Mouse (Mus musculus) Muller cell, postnatal 12 days (primary cell): ENCODE results near the gene Tpm4.
A peak's percentile ranks its signal among the peaks of the same experiment; 100 is the strongest.

Experiments
- DNase-seq: peaks from one replicate; pipeline ENCODE4 v3.0.0-alpha.2; 2015; ENCODE audit errors: inconsistent ontology term

Tpm4 gene

GRCm38 (mm10) chr8:72143256-72143824 is 8.6 kb downstream of the Tpm4 start:
- no peak for DNase-seq

GRCm38 (mm10) chr8:72144345-72144975 is 9.7 kb downstream of the Tpm4 start:
- DNase-seq = no peak

DNA sequence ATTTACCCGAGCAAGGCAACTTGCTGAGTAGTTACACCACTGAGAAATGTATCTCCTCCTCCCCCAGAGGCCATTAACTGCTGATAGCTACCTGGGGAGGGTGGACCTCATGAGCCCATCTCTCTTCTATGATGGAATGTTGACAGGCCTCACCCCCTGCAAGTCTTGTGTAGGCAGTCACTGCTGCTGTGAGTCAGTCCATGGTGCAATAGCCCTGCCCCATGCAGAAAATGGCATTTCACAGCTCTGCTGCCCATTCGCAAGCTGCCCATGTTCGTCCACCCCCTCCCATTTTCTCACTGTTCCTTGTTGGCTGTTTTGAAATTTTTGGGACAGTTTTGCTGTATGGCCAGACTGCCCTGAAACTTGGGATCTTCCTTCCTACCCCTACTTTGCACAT is 10.7 kb downstream of the Tpm4 start:
- DNase-seq = no peak

DNA sequence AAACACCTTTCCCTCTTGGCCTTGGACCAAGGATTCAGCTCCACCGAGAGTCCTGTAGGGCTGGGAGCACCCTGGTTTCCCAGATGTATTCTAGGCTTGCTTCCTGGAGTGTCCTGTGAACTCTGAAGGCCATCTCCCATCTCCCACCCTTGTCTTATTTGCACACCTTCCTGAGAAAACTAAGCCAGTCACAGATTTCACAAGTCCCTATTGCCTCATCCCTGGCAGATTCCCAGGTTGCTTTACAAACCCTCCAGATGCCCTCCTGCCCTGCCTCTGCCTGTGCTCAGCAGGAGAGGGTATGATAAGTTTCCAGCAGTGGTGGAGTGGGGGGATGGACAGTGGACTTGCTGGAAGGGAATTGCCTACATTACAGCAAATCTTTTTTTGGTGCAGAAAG is 11.3 kb downstream of the Tpm4 start:
- peak; percentile 31 for DNase-seq

DNA sequence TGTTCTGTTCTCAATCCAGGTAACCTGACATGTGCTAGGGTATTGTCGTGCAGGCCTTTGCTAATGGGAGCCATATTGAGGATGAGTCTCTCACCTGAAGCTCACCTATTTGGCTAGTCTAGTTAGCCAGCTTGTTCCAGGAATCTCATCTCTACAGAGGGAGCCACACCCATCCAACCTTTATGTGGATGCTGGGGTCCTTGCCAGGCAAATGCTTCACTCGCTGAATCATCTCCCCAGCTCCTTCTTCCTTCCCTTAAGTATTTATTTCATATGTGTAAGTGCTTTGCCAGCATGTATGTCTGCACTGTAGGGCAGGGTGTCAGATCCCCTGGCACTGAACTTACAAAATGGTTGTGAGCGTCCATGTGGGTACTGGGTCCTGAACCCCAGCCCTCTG is 11.8 kb downstream of the Tpm4 start:
- no peak for DNase-seq

DNA sequence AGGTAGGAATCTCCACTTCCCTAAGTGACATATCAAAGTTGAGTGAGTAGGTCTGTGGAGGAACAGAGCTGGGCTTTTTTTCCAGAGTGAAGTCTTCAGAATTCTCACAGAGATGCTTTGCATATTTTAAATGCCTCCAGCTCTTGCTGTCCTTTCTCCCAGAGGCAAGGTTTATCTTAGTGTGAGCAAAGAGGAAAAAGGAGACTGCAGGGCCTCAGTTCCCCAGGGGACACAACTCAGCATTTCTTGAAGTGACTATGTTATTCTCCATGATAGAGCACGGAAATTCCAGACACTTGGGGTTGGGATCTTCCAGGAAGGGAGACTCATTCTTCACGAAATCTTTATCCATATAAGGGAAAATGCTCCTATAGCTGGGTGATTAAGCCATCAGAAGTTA is 12.5 kb downstream of the Tpm4 start:
- peak; percentile 72 for DNase-seq

GRCm38 (mm10) chr8:72149056-72149455 is 14.3 kb downstream of the Tpm4 start:
- DNase-seq = no peak

DNA sequence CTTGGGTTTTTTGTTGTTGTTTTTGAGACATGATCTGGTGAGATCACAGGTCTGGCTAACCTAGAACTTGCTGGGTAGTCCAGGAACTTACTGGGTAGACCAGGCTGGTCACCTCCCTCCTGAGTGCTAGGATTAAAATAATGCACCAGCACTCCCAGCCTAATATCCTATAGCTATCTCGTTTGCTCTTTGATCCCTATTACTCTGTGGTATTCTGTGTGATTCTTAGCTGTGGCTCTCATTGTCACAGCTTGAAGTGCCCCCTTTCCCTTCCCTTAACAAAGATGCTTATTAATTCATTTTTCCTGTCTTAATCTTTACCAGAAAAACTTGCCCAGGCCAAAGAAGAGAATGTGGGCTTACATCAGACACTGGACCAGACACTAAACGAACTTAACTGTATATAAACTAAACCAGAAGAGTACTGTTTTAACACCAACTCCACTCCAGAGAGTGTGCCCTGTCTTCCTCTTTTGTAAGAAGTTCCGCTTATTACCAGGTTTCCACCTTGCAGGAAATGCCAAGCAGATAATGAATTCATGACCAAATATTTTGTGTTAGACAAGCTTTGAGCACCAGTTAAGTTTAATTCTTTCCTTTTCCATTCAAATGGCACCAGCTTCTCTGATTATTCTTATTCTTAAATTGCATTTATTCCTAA is 16.8 kb downstream of the Tpm4 start:
- DNase-seq = no peak

- no peak for DNase-seq
Observed at GRCm38 (mm10) chr8:72153382-72153781, 18.6 kb downstream of the Tpm4 start.

DNA sequence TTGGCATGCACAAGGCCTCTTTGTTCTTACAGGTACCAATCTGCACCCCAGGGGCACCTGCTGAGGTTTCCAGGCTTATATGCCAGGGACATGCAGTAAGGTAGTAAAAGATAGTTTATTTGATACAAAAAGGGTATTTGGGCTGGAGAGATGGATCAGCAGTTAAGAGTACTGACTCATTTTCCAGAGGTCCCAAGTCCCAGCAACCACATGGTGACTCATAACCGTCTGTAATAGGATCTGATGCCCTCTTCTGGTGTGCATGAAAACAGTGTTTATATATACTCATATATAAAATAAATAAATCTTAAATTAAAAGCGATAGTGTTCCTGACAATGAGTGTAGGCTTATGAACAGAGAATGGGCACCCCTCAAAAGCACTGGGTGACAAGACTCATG is 23.3 kb downstream of the Tpm4 start:
- no peak for DNase-seq

GRCm38 (mm10) chr8:72158726-72159125 is 24.0 kb downstream of the Tpm4 start:
- DNase-seq = no peak

DNA sequence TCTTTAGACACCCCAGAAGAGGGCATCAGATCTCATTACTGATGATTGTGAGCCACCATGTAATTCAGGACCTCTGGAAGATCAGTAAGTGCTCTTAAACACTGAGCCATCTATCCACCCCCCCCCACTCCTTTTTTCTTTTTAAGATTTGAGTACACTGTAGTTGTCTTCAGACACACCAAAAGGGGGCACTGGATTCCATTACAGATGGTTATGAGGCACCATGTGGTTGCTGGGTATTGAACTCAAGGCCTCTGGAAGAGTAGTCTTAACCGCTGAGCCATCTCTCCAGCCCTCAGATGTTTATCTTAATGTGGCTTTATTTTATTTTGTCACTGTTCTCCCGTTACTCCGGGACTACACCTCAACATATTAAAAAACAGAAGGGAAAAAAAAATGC is 25.2 kb downstream of the Tpm4 start:
- DNase-seq = no peak

DNA sequence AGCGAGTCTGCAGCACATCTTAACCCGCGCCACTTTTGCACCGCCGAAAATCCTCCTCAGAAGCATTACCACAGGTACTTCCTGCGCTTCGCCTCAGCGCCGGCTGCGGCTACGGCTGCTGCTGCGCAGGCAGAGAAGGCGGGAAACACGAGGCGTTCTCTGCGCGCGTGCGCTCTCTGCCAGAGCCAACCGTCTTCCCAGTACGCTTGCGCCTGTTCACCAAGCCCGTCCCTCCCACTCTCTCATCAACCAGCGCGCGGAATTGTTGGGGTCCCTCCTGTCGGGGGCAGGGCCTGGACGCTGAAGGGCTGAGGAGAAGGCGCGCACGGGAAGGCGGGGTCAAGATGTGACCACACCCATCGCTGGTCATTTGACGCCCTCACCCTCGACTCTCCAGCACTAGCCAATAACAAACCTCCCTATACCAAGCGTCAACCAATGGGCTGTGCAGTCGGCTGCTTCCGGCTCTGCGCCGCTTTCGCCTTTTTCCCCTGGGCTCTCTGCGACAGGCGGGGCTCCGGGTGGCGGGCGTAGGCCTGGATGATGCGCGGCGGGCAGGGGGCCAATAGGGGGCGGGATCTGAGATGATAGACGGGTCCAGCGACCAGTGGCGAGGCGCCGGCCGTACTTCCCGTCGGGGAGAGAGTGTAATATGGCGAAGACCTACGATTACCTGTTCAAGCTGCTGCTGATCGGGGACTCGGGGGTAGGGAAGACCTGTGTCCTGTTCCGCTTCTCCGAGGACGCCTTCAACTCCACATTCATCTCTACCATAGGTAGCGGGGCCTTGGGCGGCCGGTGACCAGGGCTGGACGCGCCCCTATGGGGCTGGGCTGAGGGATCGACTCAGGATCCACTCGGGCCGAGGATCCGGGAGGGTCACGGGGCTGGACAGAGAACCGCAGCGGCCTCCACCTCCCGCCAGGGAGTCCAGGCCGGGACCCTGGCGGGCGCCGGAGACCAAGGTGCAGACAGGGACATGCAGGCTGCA is 26.2 kb downstream of the Tpm4 start, which contains the start of gene Rab8a:
Rab8a (plus strand) TSS at position 494 of the 991 bp plus-strand sequence.
- peak; percentile 100 for DNase-seq

DNA sequence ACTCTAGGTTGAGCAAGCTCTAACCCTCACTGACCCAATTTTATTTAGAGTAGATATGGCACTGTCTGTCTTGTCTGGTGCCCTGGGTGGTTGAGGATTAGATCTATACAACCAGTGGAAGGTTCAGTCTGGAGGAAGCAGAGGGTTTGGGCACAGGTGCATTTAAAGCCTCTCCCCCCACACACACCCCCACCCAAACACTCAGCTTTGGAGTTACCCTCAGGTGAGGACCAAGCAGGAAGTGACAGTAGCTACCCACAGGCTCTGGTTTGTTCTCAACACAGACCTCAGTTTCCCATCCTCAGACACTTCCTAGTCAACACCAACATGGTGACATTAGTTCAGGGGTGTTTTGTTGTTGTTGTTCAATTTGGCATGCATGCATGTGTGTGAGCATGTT is 28.0 kb downstream of the Tpm4 start:
- no peak for DNase-seq

DNA sequence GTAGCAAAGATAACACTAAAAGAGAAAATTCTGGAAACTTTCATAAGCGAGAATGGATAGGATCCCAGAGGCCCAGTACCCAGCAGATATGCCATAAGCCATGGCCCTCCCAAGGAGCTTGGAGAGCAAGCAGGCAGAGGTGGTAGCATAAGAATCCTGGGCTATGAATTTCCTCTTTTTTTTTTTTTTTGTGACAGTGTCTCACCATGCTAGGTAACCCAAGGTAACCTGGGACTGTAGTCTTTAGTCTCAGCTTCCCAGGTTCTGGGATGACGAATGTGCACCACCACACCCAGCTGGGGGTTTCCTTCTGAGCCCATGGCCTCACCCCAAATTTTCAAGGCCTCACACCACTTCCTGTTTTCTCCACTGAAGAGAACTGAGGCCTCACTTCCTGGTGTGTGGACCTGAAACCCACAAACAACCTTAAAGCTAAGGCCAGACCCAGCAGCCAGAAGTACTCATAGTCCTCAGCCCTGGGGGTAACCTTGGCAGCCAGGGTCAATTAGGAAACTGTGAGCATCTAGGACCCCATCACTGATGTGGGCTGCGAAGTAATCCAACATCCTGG is 34.4 kb downstream of the Tpm4 start:
- no peak for DNase-seq

DNA sequence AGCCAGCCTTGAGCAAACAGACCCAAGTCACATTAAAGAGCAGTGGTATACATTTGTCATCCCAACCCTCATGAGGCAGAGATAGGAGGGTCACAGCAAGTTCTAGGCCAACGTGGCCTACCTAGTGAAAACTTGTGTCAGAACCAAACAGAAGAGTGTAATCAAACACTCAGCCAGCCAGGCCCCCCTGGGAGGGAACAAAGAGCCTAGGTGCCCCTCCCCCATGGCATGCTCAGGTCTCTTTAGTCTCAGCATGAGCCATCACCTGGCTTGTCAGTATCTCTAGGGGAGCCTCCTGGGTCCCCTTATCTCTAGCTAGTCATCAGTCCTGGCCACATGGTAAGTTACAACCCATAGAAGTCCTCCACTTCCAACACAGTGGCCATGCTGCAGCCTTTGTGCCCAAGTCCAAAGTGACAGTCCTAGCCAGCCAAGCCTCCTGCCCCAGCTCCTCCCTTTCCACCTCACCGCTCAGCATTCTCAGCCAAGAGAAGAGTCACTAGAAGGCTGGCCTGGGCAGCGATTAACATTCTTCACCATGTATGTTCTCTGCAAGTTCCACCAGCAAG is 35.0 kb downstream of the Tpm4 start:
- no peak for DNase-seq

- DNase-seq = peak; percentile 59
Observed at GRCm38 (mm10) chr8:72177346-72177925, 42.7 kb downstream of the Tpm4 start.

DNA sequence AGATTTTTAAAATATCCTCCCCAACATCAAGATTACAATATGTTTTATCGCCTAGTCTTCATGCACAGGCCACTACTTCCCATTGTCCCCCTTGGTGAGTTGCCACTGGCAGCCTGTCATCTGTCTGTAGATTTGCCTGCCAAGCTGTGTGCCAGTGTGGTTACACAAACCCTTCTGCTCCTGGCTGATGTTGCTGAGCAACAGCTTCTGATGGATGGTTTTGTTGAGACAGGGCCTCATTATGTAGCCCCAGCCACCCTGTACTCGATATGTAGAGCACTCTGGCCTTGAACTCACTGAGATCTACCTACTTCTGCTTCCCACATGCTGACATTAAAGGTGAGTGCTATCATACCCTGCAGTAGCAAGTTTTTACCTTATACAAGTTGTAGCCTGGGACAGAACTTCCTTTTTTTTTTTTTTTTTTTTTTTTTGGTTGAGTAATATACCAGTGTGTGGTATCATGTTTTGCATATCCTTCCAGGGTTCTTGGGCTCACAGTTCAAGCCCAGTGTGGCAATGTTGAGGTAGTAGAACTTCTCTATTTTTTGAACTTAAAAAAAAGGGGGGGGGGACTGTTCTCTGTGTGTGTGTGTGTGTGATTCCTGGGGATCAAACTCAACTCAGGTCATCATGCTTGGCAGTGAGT is 48.9 kb downstream of the Tpm4 start:
- DNase-seq = peak; percentile 6

- no peak for DNase-seq
Observed at GRCm38 (mm10) chr8:72187793-72188331, 53.1 kb downstream of the Tpm4 start.
